Mouse (Mus musculus) MEL (cell line): ENCODE measurements at regions not wholly inside any gene's neighbourhood (a gene's known extent, or its start where the extent isn't known, plus 50 kb on each side); places are given as distances from the start of the nearest gene placed in this dataset.

Experiments used
- DNase-seq: peaks from one replicate; pipeline ENCODE4 v3.0.0; 2011; ENCODE audit warnings: low read depth, low spot score
- H3K27ac ChIP-seq: 2 replicates; pipeline ENCODE4 v1.5.1; 2012; ENCODE audit warnings: low read depth, mild to moderate bottlenecking, control low read depth, low read length, moderate library complexity; ENCODE audit not compliant: control insufficient read depth
- H3K27me3 ChIP-seq, 2 experiments: fragments of 150-350 bp in 1 of 2; sonication (generic) in 1 of 2; 2 replicates each; pipeline ENCODE4 v1.6.1; 2012; ENCODE audit warnings: low read length in 2 of 2, mild to moderate bottlenecking in 2 of 2, improper control_type of control experiment in 1 of 2, moderate library complexity in 1 of 2; ENCODE audit not compliant: insufficient read depth in 2 of 2, control insufficient read depth in 1 of 2
- H3K36me3 ChIP-seq, 2 experiments: 2 replicates each; pipeline ENCODE4 v1.6.1; 2012 to 2014; ENCODE audit warnings: low read length in 2 of 2, improper control_type of control experiment in 1 of 2, inconsistent platforms in 1 of 2, mild to moderate bottlenecking in 1 of 2; ENCODE audit not compliant: insufficient read depth in 2 of 2, control insufficient read depth in 1 of 2
- H3K4me1 ChIP-seq, 2 experiments: fragments of 150-350 bp in 1 of 2; sonication (generic) in 1 of 2; 2 replicates each; pipeline ENCODE4 v1.6.1; 2012; ENCODE audit warnings: low read length in 2 of 2, improper control_type of control experiment in 1 of 2, mild to moderate bottlenecking in 1 of 2; ENCODE audit not compliant: insufficient read depth in 2 of 2, control insufficient read depth in 1 of 2
- H3K4me3 ChIP-seq, 2 experiments: fragments of 150-350 bp in 1 of 2; sonication (generic) in 1 of 2; 2 replicates each; pipeline ENCODE4 v1.5.1; 2012; ENCODE audit warnings: low read depth in 2 of 2, low read length in 2 of 2, mild to moderate bottlenecking in 2 of 2, moderate library complexity in 2 of 2, control low read depth in 1 of 2, improper control_type of control experiment in 1 of 2; ENCODE audit not compliant: control insufficient read depth in 1 of 2, insufficient read depth in 1 of 2
- H3K79me2 ChIP-seq: 2 replicates; pipeline ENCODE4 v1.6.1; 2012; ENCODE audit warnings: mild to moderate bottlenecking, low read length, moderate library complexity; ENCODE audit not compliant: control insufficient read depth, poor library complexity, insufficient read depth
- H3K9ac ChIP-seq: 2 replicates; pipeline ENCODE4 v1.6.1; 2012; ENCODE audit warnings: low read depth, mild to moderate bottlenecking, control low read depth, low read length, moderate library complexity; ENCODE audit not compliant: control insufficient read depth, poor library complexity, severe bottlenecking
- H3K9me3 ChIP-seq: fragments of 150-350 bp; sonication (generic); replicated peaks from 2 replicates; pipeline ENCODE4 v1.6.1; 2012; ENCODE audit warnings: mild to moderate bottlenecking, low read length, improper control_type of control experiment, moderate library complexity; ENCODE audit not compliant: insufficient read depth
- CHD1 ChIP-seq: IDR thresholded peaks from 2 replicates; pipeline ENCODE4 v1.6.1; 2012; ENCODE audit warnings: low read depth, mild to moderate bottlenecking, inconsistent platforms, low read length, improper control_type of control experiment
- CHD2 ChIP-seq: IDR thresholded peaks from 2 replicates; pipeline ENCODE4 v1.6.1; 2011; ENCODE audit warnings: low read length, improper control_type of control experiment
- E2F4 ChIP-seq: IDR thresholded peaks from 2 replicates; pipeline ENCODE4 v1.6.1; 2011; ENCODE audit warnings: low read depth, low read length, improper control_type of control experiment, borderline replicate concordance
- ELF1 ChIP-seq: IDR thresholded peaks from 2 replicates; pipeline ENCODE4 v1.6.1; 2014; ENCODE audit warnings: low read depth, mild to moderate bottlenecking, inconsistent platforms, low read length, improper control_type of control experiment, moderate library complexity
- ETS1 ChIP-seq: IDR thresholded peaks from 2 replicates; pipeline ENCODE4 v1.6.1; 2012; ENCODE audit warnings: low read depth, mild to moderate bottlenecking, inconsistent platforms, low read length, improper control_type of control experiment, moderate library complexity
- GABPA ChIP-seq: IDR thresholded peaks from 2 replicates; pipeline ENCODE4 v1.6.1; 2012; ENCODE audit warnings: low read depth, mild to moderate bottlenecking, inconsistent platforms, low read length, improper control_type of control experiment, moderate library complexity
- GATA1 ChIP-seq: IDR thresholded peaks from 2 replicates; pipeline ENCODE4 v1.6.1; 2011; ENCODE audit warnings: low read depth, low read length, improper control_type of control experiment
- HCFC1 ChIP-seq: IDR thresholded peaks from 2 replicates; pipeline ENCODE4 v1.6.1; 2012; ENCODE audit warnings: low read depth, mild to moderate bottlenecking, inconsistent platforms, low read length, improper control_type of control experiment, moderate library complexity
- JUND ChIP-seq: IDR thresholded peaks from 2 replicates; pipeline ENCODE4 v1.6.1; 2011; ENCODE audit warnings: low read depth, mild to moderate bottlenecking, improper control_type of control experiment, low read length
- KAT2A ChIP-seq: conservative IDR thresholded peaks from 2 replicates; pipeline ENCODE4 v1.6.1; 2012; ENCODE audit warnings: low read depth, low read length, improper control_type of control experiment, inconsistent platforms
- MEF2A ChIP-seq: IDR thresholded peaks from 2 replicates; pipeline ENCODE4 v1.6.1; 2014; ENCODE audit warnings: low read depth, mild to moderate bottlenecking, inconsistent platforms, low read length, improper control_type of control experiment; ENCODE audit not compliant: poor library complexity, insufficient replicate concordance, severe bottlenecking; ENCODE audit errors: extremely low read depth
- NELFE ChIP-seq: IDR thresholded peaks from 2 replicates; pipeline ENCODE4 v1.6.1; 2011; ENCODE audit warnings: low read depth, low read length, improper control_type of control experiment
- POLR2A ChIP-seq, 2 experiments: IDR thresholded peaks; 2 replicates each; pipeline ENCODE4 v1.6.1; 2011 to 2012; ENCODE audit warnings: low read length in 2 of 2, mild to moderate bottlenecking in 2 of 2, control low read depth in 1 of 2, improper control_type of control experiment in 1 of 2, low read depth in 1 of 2, moderate library complexity in 1 of 2; ENCODE audit not compliant: control insufficient read depth in 1 of 2, insufficient read depth in 1 of 2, poor library complexity in 1 of 2
- POLR2AphosphoS2 ChIP-seq: IDR thresholded peaks from 2 replicates; pipeline ENCODE4 v1.6.1; 2011; ENCODE audit warnings: low read length, improper control_type of control experiment
- RCOR1 ChIP-seq: IDR thresholded peaks from 2 replicates; pipeline ENCODE4 v1.6.1; 2012; ENCODE audit warnings: low read depth, mild to moderate bottlenecking, inconsistent platforms, low read length, improper control_type of control experiment
- TBP ChIP-seq: IDR thresholded peaks from 2 replicates; pipeline ENCODE4 v1.8.0; 2011; ENCODE audit warnings: low read depth, low read length, improper control_type of control experiment
- TCF12 ChIP-seq: IDR thresholded peaks from 2 replicates; pipeline ENCODE4 v1.6.1; 2014; ENCODE audit warnings: low read depth, mild to moderate bottlenecking, inconsistent platforms, low read length, improper control_type of control experiment, moderate library complexity
- ZNF384 ChIP-seq: IDR thresholded peaks from 2 replicates; pipeline ENCODE4 v1.6.1; 2012; ENCODE audit warnings: low read depth, mild to moderate bottlenecking, inconsistent platforms, low read length, improper control_type of control experiment

DNA sequence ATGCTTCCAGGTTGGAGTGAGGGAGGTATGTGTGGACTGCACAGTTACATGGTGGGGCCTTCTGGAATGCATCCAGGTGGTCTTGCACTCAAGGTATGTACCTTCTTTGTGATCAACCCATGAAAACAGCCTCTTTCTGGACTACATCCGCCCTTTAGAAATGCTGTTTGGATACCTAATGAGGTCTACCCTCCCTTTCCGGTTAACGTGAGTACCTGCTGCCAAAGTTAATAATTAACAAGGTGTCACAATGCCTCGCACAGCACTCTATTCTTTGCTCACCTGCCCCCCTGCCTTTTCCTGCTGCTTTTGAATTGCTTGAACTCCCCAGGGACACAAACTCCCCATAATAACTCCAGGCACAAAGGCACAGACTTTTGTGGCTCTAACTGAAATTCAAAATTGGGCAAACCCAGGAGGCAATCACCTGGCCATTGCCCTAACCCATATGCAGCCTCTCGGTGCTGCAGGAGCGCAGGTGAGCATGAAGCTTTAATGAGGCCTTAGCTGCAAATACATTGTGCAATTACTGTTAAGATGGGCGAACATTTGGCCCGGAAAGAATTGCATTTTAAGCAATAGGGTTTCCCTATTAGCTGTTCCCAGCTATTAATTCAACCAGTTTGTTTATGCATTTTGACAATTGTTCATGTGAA, 500.9 kb upstream of the Nox3 start:
- Histone ChIP-seq H3K4me3 (no peak overlapping the region), H3K27me3 (no peaks in the 10 kb centered on the region), H3K36me3 (no peaks in the 10 kb centered on the region), H3K9me3 (no peaks in the 10 kb centered on the region), H3K9ac (no peak overlapping the region), H3K27ac (no peak overlapping the region), H3K79me2 (no peaks in the 10 kb centered on the region), H3K4me1 (no peaks in the 10 kb centered on the region)
- no peak for DNase-seq
- TF ChIP-seq MEF2A (no peak), CHD1 (no peak)

DNA sequence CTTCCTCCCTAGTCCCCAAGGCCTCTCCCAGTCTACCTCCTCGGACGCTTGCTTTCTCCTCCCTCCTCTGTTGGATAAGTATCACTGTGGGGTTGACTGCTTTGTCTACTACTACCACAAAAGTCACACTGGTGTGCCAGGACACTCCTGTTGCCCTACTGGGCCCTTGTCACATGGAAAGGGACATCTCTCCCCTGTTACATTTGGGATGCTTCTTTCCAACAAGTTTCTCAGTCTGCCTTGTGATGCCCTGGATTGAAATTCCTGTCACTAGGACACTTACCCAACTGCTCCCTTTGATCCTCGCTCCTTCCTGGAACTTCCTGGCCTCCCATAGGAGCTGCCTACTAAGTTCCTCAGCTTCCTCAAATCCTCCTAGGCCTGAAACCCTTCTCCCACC, 501.9 kb upstream of the Nox3 start:
- Histone ChIP-seq H3K4me1 (no peaks in the 10 kb centered on the region), H3K27me3 (no peaks in the 10 kb centered on the region), H3K27ac (no peak overlapping the region), H3K9ac (no peak overlapping the region), H3K9me3 (no peaks in the 10 kb centered on the region), H3K4me3 (no peak overlapping the region), H3K79me2 (no peaks in the 10 kb centered on the region), H3K36me3 (no peaks in the 10 kb centered on the region)
- DNase-seq: no peak
- no peak for TF ChIP-seq ZNF384
- TF ChIP-seq RCOR1: no peak
- no peak for TF ChIP-seq GATA1
- TF ChIP-seq NELFE: no peak
- TF ChIP-seq POLR2A (IDR thresholded peaks at IDR 0.05; ENCODE audit: control insufficient read depth in 1 of 2, insufficient read depth in 1 of 2, low read depth in 1 of 2, low read length in 2 of 2, poor library complexity in 1 of 2): no peak
- no peak for TF ChIP-seq GABPA
- no peak for TF ChIP-seq TCF12
- TF ChIP-seq KAT2A: no peak
- TF ChIP-seq POLR2AphosphoS2: no peak
- TF ChIP-seq ELF1: no peak
- no peak for TF ChIP-seq CHD2
- TF ChIP-seq TBP: no peak
- no peak for TF ChIP-seq JUND
- TF ChIP-seq HCFC1: no peak
- no peak for TF ChIP-seq ETS1
- TF ChIP-seq E2F4: no peak
